Comparison of ENCODE assay signal across 8 mouse cellular contexts in the genomic region with DNA sequence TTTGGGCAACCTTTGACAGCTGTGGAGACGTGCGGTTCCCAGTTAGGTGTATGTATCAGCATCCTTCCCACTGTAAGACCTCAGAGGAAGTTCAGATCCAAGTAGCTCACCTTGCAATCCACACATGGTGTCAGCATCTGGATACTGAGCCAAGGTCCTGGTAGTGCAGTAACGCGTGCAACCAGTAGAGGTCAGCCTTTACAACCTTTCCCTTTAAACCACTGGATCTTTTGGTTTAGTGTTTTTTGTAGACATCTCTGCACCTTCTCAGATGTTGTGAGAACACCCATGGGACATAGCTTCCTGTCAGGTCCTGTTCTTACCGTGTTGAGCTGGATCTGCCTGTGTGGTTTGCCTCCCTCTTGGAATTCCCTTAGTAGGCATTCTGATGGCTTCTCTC. TPM values are rescaled to one million over a fixed set of nuclear protein-coding genes. Genes with fewer than 3 reads are reported as not detected.
A peak's percentile ranks its signal among the peaks of the same experiment; 100 is the strongest.
DNase-seq lines count a peak whose midpoint lies in the region; ATAC-seq and TF ChIP-seq lines count a peak whose summit lies in the region.

No protein-coding gene starts in this region.

- no peak overlapping the region for H3K27ac ChIP-seq in left cerebral cortex, adult 2 months
- no peak overlapping the region for H3K27ac ChIP-seq in midbrain, embryonic 15.5 days

- H3K4me1 ChIP-seq in midbrain, embryonic 15.5 days = peaks cover 15% of the 10 kb centered on the region

- peaks cover 26% of the 10 kb centered on the region for H3K36me3 ChIP-seq in midbrain, embryonic 15.5 days (replicated peaks)

- no peaks in the 10 kb centered on the region for H3K9me3 ChIP-seq in midbrain, embryonic 15.5 days

- no peak overlapping the region for H3K4me2 ChIP-seq in midbrain, embryonic 15.5 days

- H3K4me3 ChIP-seq in left cerebral cortex, adult 2 months = no peak overlapping the region
- H3K4me3 ChIP-seq in midbrain, embryonic 15.5 days = no peak overlapping the region

- H3K9ac ChIP-seq in midbrain, embryonic 15.5 days = no peak overlapping the region

- no peaks in the 10 kb centered on the region for H3K27me3 ChIP-seq in midbrain, embryonic 15.5 days (replicated peaks)

- peak; percentile 76 for ATAC-seq in granulocyte monocyte progenitor cell, adult 5-6 weeks (replicated peaks; ENCODE audit: poor library complexity, severe bottlenecking)
- 0 out of 2 replicates have a peak, but pooled peaks have one; percentile 38 for ATAC-seq in midbrain, embryonic 15.5 days (replicated peaks)

- peak; percentile 39 to 83 for DNase-seq in heart, adult 18-20 months
- no peak for DNase-seq in heart, postnatal 25 days (ENCODE audit: low spot score)
- peak; percentile 84 for DNase-seq in MN1 (ENCODE audit: low spot score)
- peak; percentile 53 to 63 for DNase-seq in cerebellum, postnatal 14 days
- DNase-seq in left cerebral cortex, adult 2 months (ENCODE audit: extremely low spot score in 1 of 2, low spot score in 2 of 2) = peak; percentile 60 to 67
- peak; percentile 55 to 76 for DNase-seq in spleen, postnatal 4 days (ENCODE audit: low spot score in 2 of 2)

- intact Hi-C loops in heart, postnatal 25 days (cut with DNase I) = loop anchor here (2.0 to 10.0 kb wide), 2 partner anchors 129 to 827 kb away; no protein-coding TSS in a partner anchor
- intact Hi-C loops in left cerebral cortex, adult 2 months (cut with DNase I) = loop anchor here (1.0 to 5.0 kb wide), 3 partner anchors 127 to 825 kb away; partner anchors contain the start of gene Glipr1l3

- WGBS in midbrain, embryonic 15.5 days = 45% methylated on average over 5 of the region's 5 CpGs

- peak; percentile 90 for TF ChIP-seq CTCF in left cerebral cortex, adult 2 months (IDR thresholded peaks at IDR 0.05)

RNA-seq across cellular contexts. Expression of gene Krr1, which starts 5.1 kb away (rescaled TPM):
- total RNA-seq in heart, adult 18-20 months (2021) = 10 to 100 TPM; 26.8 to 31.6 TPM
- 10 to 100 TPM; 24.0 to 26.8 TPM for total RNA-seq in heart, postnatal 25 days (2021)
- total RNA-seq in granulocyte monocyte progenitor cell, adult 5-6 weeks (2014; fragmentation: Nextera tagmentation) = 58.0 and 60.9 TPM in 2 replicates
- total RNA-seq in granulocyte monocyte progenitor cell, adult 5-6 weeks (2017) = 67.6 and 80.2 TPM in 2 replicates
- 10 to 100 TPM; 38.0 to 42.6 TPM for total RNA-seq in left cerebral cortex, adult 2 months (2021)
- polyA plus RNA-seq in midbrain, embryonic 15.5 days (2015; fragmentation: Nextera tagmentation; extraction: Ambion mirVana) = 38.8 and 41.5 TPM in 2 replicates

RNA-seq across cellular contexts. Expression of gene Glipr1, which starts 24.8 kb away (rescaled TPM):
- total RNA-seq in heart, adult 18-20 months (2021) = 1 to 10 TPM; 1.1 to 1.7 TPM
- 1 to 10 TPM; 1.3 to 2.0 TPM for total RNA-seq in heart, postnatal 25 days (2021)
- total RNA-seq in granulocyte monocyte progenitor cell, adult 5-6 weeks (2014; fragmentation: Nextera tagmentation) = 496 and 560 TPM in 2 replicates
- total RNA-seq in granulocyte monocyte progenitor cell, adult 5-6 weeks (2017) = 506 and 574 TPM in 2 replicates
- total RNA-seq in left cerebral cortex, adult 2 months (2021) = 1 to 10 TPM in 1 of 2 experiments, under 1 TPM in 1; 0.97 to 2.2 TPM
- 0.39 and 0.57 TPM in 2 replicates for polyA plus RNA-seq in midbrain, embryonic 15.5 days (2015; fragmentation: Nextera tagmentation; extraction: Ambion mirVana)

Comparison
In these comparisons a context has a peak if more than half of its experiments do, and no peak if none do; other contexts are left out.
1. RNA of gene Glipr1, which starts 24.8 kb away (total RNA-seq): 496 to 574 TPM in granulocyte monocyte progenitor cell, adult 5-6 weeks; 0.97 to 2.2 TPM in left cerebral cortex, adult 2 months, 1.3 to 2.0 TPM in heart, postnatal 25 days and 1.1 to 1.7 TPM in heart, adult 18-20 months; every median in the first group is over 100 times any median in the second.